Mouse (Mus musculus) stomach, embryonic 14.5 days (tissue): ENCODE results near the gene Bex4. TPM values are rescaled to one million over a fixed set of nuclear protein-coding genes. Genes with fewer than 3 reads are reported as not detected.
"Not testable (repeated sequence)": the region's sequence is repeated elsewhere in the genome, so short reads cannot be mapped to it uniquely, and the experiment has no call there.

Source experiments
- ATAC-seq: fragments of 200-750 bp; cut with Nextera tagmentation; 2 replicates; pipeline ENCODE4 v1.8.0; 2017; ENCODE audit warnings: low read depth, moderate TSS enrichment; ENCODE audit not compliant: insufficient number of reproducible peaks, insufficient read depth, low FRiP score
- H3K27ac ChIP-seq: fragments of 300-500 bp; sonication (generic); 2 replicates; pipeline ENCODE4 v1.5.1; 2014; ENCODE audit warnings: mild to moderate bottlenecking, low read length, moderate library complexity, mixed read lengths
- H3K27me3 ChIP-seq: fragments of 300-500 bp; sonication (generic); 2 replicates; pipeline ENCODE4 v1.6.1; 2014; ENCODE audit warnings: low read length, control low read depth, mixed read lengths; ENCODE audit not compliant: control insufficient read depth, insufficient read depth
- H3K36me3 ChIP-seq: fragments of 300-500 bp; sonication (generic); 2 replicates; pipeline ENCODE4 v1.6.1; 2014; ENCODE audit warnings: mild to moderate bottlenecking, control low read depth, low read length, moderate library complexity, mixed read lengths; ENCODE audit not compliant: control insufficient read depth, insufficient read depth
- H3K4me1 ChIP-seq: fragments of 300-500 bp; sonication (generic); 2 replicates; pipeline ENCODE4 v1.6.1; 2014; ENCODE audit warnings: low read length, control low read depth, mixed read lengths; ENCODE audit not compliant: control insufficient read depth, insufficient read depth
- H3K4me2 ChIP-seq: fragments of 300-500 bp; sonication (generic); replicated peaks from 2 replicates; pipeline ENCODE4 v1.6.1; 2014; ENCODE audit warnings: low read depth, low read length, control low read depth
- H3K4me3 ChIP-seq: fragments of 300-500 bp; sonication (generic); 2 replicates; pipeline ENCODE4 v1.5.1; 2014; ENCODE audit warnings: low read depth, low read length, control low read depth
- H3K9ac ChIP-seq: fragments of 300-500 bp; sonication (generic); replicated peaks from 2 replicates; pipeline ENCODE4 v1.6.1; 2014; ENCODE audit warnings: low read depth, mild to moderate bottlenecking, control low read depth, low read length, moderate library complexity, mixed read lengths
- H3K9me3 ChIP-seq: fragments of 300-500 bp; sonication (generic); 2 replicates; pipeline ENCODE4 v1.6.1; 2016; ENCODE audit warnings: low read depth, low read length, control low read depth; ENCODE audit not compliant: control insufficient read depth
- WGBS: fragments of 180-500 bp; shearing (Covaris S2); extraction: QIAGEN DNeasy Blood & Tissue Kit; methylation state at CpG from one replicate; pipeline ENCODE4 v1.1.7; 2014; 5-methylcytosine and 5-hydroxymethylcytosine counted together
- polyA plus RNA-seq: library from polyadenylated mRNA; unstranded; fragments of >200 nt; fragmentation: Nextera tagmentation; extraction: Ambion mirVana; gene quantifications from 2 replicates; pipeline ENCODE4 v1.2.1, GENCODE M21; 2014

Gene Bex4
- 108 and 121 TPM in 2 replicates for polyA plus RNA-seq

DNA sequence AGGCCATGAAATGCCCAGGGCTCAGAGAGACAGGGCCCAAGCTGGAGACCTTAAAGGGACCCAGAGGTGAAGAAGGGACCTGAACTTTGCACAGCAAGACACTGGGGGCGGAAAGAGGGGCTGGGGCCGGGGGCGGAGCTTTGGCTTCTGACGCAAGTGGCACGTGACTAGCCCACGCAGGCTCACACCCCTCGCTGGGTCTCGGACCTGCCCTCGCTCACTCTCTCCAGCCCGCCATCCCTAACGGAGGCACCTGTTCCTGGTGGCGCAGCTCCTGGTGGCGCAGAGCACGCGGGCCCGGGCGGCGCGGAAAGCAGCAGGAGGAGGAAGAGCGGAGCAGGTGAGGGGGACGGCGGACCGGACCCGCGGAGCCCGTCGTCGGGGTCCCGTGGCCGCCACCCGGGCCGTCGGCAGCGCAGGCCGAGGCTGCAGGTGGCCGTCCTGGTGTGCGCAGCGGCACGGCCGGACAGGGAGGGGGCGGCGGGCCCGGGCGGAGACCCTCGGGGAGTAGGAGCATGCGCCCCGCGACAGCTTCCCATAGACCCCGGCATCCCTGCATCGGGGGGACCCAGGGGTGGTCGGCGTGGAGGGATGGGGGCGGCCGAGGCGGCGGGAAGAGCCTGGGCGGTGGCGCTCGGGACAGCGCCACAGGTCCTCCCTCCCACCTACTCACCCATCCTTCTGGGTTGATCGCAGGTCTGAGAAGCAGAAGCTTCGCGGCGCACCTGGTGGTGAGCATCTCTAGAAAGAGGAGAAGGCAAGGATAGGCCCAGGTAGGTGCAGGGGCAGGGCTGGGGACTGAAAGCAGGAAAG lies at the start of gene Bex4:
TSS of gene Bex4 (plus strand) at position 170 of the 813 bp plus-strand sequence.
- Histone ChIP-seq H3K4me3 (peak within 1 kb of the TSS; percentile 23), H3K4me2 (peak within 1 kb of the TSS; percentile 34)
- not testable (repeated sequence) for H3K4me1 ChIP-seq, H3K9ac ChIP-seq, H3K27ac ChIP-seq, H3K9me3 ChIP-seq, H3K27me3 ChIP-seq, H3K36me3 ChIP-seq
- peak; percentile 91 for ATAC-seq
- WGBS: 13% methylated on average over 16 of the region's 64 CpGs

DNA sequence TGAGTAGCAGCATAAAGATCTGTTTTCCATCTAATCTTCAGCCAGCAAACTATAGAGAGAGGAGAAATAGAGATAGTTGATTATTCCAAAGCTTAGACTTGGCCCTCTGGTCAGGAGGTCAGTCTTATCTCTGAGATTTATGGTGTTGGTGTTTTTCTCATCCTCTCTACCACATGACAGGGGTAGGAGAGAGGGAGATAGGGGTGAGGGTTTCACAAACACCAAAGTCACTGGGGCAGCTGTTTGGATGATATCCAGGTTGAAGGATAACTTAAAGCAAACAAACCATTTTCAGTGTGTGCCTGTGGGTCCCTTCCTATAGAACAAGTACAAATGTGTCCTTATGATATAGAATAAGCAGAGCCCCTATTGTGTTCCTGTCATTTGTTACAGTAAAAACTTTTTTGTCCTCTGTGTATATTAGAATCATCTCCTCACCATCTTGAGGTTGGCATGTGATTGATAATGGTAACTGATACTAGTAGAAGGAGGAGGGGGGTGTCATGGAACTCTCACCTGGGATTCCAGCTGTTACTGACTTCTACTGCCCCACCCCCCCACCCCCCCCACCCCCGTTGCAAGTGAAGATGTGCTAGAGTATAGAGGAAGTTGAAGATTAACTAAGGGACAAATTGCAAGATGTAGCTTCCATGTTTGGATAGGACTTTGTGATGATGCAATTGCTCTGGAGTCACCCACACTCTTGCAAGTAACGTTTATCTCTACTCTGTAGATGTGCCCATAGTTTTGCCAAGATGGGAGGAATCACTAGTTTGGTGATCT lies 46.1 kb upstream of the Bex4 start:
- Histone ChIP-seq H3K4me3 (no peak overlapping the region), H3K4me1 (no peaks in the 10 kb centered on the region), H3K9me3 (no peaks in the 10 kb centered on the region), H3K36me3 (no peaks in the 10 kb centered on the region), H3K27ac (no peak overlapping the region), H3K27me3 (no peaks in the 10 kb centered on the region), H3K9ac (no peak overlapping the region), H3K4me2 (no peak overlapping the region)
- 16% methylated on average over 2 of the region's 2 CpGs for WGBS
- ATAC-seq: no peak

DNA sequence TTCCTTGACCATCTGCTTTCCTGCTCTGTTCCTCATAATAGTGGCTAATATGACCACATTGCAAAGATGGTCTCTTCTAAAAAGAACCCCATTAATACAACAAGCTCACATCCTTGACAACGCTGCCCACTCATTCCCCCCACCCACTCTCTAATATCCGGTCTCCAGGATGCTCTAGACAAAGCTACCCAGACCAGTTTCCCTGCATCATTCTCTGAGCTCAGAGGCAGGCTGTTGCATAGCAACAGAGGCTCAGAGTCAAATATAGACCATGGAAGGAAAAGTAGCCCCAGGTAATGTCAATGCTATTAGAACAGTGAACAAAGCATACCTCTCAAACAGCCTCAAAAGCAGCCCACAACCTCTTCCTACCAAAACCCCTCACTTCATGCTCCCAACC lies 44.4 kb upstream of the Bex4 start:
- Histone ChIP-seq H3K36me3 (no peaks in the 10 kb centered on the region), H3K9me3 (no peaks in the 10 kb centered on the region), H3K27me3 (no peaks in the 10 kb centered on the region), H3K4me2 (no peak overlapping the region), H3K9ac (no peak overlapping the region), H3K27ac (no peak overlapping the region), H3K4me3 (no peak overlapping the region), H3K4me1 (no peaks in the 10 kb centered on the region)
- 47% methylated on average over 2 of the region's 2 CpGs for WGBS
- ATAC-seq: no peak

DNA sequence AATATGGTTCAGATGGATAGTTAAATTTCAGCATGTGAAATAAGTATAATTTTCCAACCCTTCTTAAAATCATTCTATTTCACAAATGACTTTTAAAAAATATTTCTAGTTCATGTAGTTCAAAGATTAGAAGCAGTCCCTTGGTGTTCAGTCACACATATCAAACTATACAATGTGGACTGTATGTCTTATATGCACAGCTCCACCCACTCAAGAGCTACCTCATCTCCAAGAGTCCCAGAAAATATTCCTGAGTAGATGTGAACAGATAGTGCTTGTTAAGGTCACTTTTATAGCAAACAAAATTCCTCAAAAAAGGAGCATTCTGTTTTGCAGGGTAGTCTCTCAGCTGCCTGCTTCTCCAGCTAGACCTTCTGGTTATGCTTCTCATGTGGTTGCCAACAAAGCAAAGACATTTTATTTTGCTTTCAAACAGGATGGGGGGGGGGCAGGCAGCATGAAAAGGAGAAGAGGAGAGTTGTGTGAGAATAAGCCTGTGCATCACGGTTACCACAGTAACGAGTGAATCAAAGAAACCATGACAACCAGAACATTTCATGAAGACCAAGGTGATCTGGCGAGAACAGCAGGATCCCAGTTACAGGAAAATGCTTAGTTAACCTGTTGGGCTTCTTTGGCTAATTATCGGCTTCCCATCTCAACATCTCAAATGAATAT lies 34.6 kb upstream of the Bex4 start:
- H3K27me3 ChIP-seq: no peaks in the 10 kb centered on the region
- 69% methylated on average over 4 of the region's 4 CpGs for WGBS
- H3K27ac ChIP-seq: no peak overlapping the region
- no peak overlapping the region for H3K9ac ChIP-seq
- no peaks in the 10 kb centered on the region for H3K9me3 ChIP-seq
- H3K36me3 ChIP-seq: no peaks in the 10 kb centered on the region
- H3K4me3 ChIP-seq: no peak overlapping the region
- no peak overlapping the region for H3K4me2 ChIP-seq
- ATAC-seq: no peak
- no peaks in the 10 kb centered on the region for H3K4me1 ChIP-seq

DNA sequence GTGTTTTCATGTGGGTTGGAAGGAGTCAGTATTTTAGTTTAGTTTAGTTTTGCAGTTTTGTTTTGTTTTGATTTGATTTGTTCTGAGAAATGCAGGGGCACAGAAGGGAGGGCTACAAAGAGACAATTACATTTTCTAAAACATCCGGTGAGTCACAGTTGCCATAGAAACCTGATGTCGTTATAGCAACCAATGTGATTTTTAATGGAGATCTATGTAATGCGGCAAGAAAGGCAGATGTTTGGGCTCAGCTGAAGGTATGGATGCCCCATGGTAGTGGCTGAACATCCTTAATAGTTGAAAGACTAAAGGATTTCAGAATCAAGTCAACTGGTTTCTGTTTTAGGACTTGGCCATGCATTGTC lies 34.1 kb upstream of the Bex4 start:
- no peaks in the 10 kb centered on the region for H3K27me3 ChIP-seq
- no peak overlapping the region for H3K27ac ChIP-seq
- no peaks in the 10 kb centered on the region for H3K36me3 ChIP-seq
- H3K9me3 ChIP-seq: no peaks in the 10 kb centered on the region
- WGBS: 66% methylated on average over 3 of the region's 3 CpGs
- H3K4me2 ChIP-seq: no peak overlapping the region
- H3K4me3 ChIP-seq: no peak overlapping the region
- ATAC-seq: no peak
- H3K9ac ChIP-seq: no peak overlapping the region
- H3K4me1 ChIP-seq: no peaks in the 10 kb centered on the region

DNA sequence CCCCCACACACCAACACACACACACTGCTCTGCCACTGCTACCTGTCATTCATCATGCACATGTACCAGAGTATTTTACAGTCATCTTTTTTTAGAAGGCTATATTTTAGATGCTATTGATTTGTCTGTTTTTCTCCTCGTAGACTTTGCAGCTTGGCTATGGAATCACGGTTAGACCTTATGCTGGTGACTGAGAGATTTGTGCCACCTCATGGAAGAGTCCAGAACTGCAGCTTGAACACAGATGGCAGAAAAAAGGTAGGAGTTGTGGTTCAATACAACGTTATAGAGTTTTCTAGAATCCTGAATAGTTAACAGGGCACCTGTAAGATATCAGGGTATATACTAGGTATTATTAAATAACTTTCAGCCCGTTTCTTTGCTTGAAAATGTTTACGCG lies 30.9 kb upstream of the Bex4 start:
- Histone ChIP-seq H3K36me3 (no peaks in the 10 kb centered on the region), H3K4me2 (no peak overlapping the region), H3K27ac (no peak overlapping the region), H3K9ac (no peak overlapping the region), H3K27me3 (no peaks in the 10 kb centered on the region), H3K4me1 (no peaks in the 10 kb centered on the region), H3K4me3 (no peak overlapping the region), H3K9me3 (no peaks in the 10 kb centered on the region)
- WGBS: 42% methylated on average over 6 of the region's 6 CpGs
- ATAC-seq: no peak

DNA sequence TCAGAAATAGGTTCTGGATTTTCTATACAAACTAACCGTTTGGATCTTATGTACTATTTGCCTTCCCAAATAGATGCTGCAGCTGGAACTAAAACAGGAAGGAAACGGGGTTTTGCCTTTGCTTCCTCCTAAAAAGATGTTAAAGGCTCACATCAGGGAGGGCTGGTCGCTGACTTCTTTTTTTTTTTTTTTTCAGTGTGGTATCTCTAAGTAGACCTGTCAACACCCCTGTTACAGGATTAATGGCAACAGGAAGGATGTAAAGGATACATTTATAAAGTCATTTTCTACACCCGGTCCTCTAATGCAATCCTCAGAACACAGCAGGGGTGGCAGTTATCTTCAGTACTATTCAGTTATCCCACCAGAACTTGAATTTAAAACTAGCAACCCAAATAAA lies 23.8 kb upstream of the Bex4 start:
- 33% methylated on average over 4 of the region's 4 CpGs for WGBS
- H3K4me1 ChIP-seq: no peaks in the 10 kb centered on the region
- no peaks in the 10 kb centered on the region for H3K9me3 ChIP-seq
- no peak overlapping the region for H3K9ac ChIP-seq
- no peaks in the 10 kb centered on the region for H3K27me3 ChIP-seq
- H3K4me3 ChIP-seq: no peak overlapping the region
- H3K36me3 ChIP-seq: no peaks in the 10 kb centered on the region
- no peak for ATAC-seq
- peak overlapping the region; percentile 46; the same call in 1 of the 2 replicates for H3K4me2 ChIP-seq
- no peak overlapping the region for H3K27ac ChIP-seq

DNA sequence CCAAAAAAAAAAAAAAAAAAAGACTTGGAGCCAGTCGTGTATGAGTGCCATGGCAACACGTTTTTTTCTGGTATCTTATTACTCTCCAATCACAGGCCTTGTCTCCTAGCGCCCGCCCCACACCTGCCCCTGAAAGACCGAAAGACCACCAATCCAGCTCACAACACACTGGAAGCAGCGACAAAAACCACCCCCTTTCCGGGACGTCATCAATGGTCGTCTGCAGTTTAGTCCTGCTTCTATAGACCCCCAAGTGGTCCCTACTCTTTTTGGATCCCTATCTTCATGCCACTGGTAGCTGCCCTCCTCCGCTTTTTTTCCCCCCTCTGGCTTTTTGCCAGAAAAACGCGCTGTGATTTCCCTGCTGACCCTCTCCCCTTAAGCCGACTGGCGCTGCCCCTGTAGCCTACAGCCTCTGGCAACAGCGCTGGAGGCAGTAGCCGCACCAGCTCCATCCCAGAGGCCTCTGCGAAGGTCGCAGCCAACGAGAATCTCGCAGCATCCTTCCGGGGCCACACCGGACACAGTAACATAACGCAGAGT lies 23.3 kb upstream of the Bex4 start:
- Histone ChIP-seq H3K4me2 (peak overlapping the region; percentile 46), H3K4me1 (no peaks in the 10 kb centered on the region), H3K9me3 (no peaks in the 10 kb centered on the region), H3K27ac (no peak overlapping the region), H3K9ac (no peak overlapping the region), H3K36me3 (no peaks in the 10 kb centered on the region), H3K27me3 (no peaks in the 10 kb centered on the region), H3K4me3 (peak overlapping the region; percentile 26)
- ATAC-seq: peak; percentile 93
- WGBS: 19% methylated on average over 23 of the region's 23 CpGs
